Mouse (Mus musculus) hindbrain, embryonic 14.5 days (tissue): Measurements from ENCODE around the gene Rtn4. TPM values are rescaled to one million over a fixed set of nuclear protein-coding genes. Genes with fewer than 3 reads are reported as not detected.

Source experiments
- ATAC-seq: fragments of 200-750 bp; cut with Nextera tagmentation; 2 replicates; pipeline ENCODE4 v1.8.0; 2017; ENCODE audit warnings: moderate number of reproducible peaks, mild to moderate bottlenecking, moderate TSS enrichment, moderate library complexity; ENCODE audit not compliant: low FRiP score
- DNase-seq: peaks from one replicate; pipeline ENCODE4 v3.0.0-alpha.2; 2015; ENCODE audit warnings: low spot score
- H3K27ac ChIP-seq: fragments of 300-500 bp; sonication (generic); 2 replicates; pipeline ENCODE4 v1.5.1; 2014; ENCODE audit warnings: mild to moderate bottlenecking, moderate library complexity
- H3K27me3 ChIP-seq: fragments of 300-500 bp; sonication (generic); 2 replicates; pipeline ENCODE4 v1.6.1; 2014; ENCODE audit warnings: mild to moderate bottlenecking, low read length, mixed read lengths; ENCODE audit not compliant: control insufficient read depth, insufficient read depth
- H3K36me3 ChIP-seq: fragments of 300-500 bp; sonication (generic); replicated peaks from 2 replicates; pipeline ENCODE4 v1.6.1; 2014; ENCODE audit not compliant: control insufficient read depth, insufficient read depth
- H3K4me1 ChIP-seq: fragments of 300-500 bp; sonication (generic); replicated peaks from 2 replicates; pipeline ENCODE4 v1.6.1; 2014; ENCODE audit warnings: antibody characterized with exemption, low read length, mixed read lengths; ENCODE audit not compliant: control insufficient read depth, insufficient read depth
- H3K4me2 ChIP-seq: fragments of 300-500 bp; sonication (generic); replicated peaks from 2 replicates; pipeline ENCODE4 v1.6.1; 2014; ENCODE audit warnings: mild to moderate bottlenecking, moderate library complexity
- H3K4me3 ChIP-seq: fragments of 300-500 bp; sonication (generic); replicated peaks from 2 replicates; pipeline ENCODE4 v1.5.1; 2014; ENCODE audit warnings: mild to moderate bottlenecking, low read length
- H3K9ac ChIP-seq: fragments of 300-500 bp; sonication (generic); 2 replicates; pipeline ENCODE4 v1.6.1; 2014
- H3K9me3 ChIP-seq: fragments of 300-500 bp; sonication (generic); 2 replicates; pipeline ENCODE4 v1.6.1; 2016; ENCODE audit warnings: low read length; ENCODE audit not compliant: control insufficient read depth
- WGBS: fragments of 180-500 bp; shearing (Covaris S2); extraction: QIAGEN DNeasy Blood & Tissue Kit; methylation state at CpG from one replicate; pipeline ENCODE4 v1.1.7; 2014; 5-methylcytosine and 5-hydroxymethylcytosine counted together
- polyA plus RNA-seq: library from polyadenylated mRNA; unstranded; fragments of >200 nt; fragmentation: Nextera tagmentation; extraction: Ambion mirVana; gene quantifications from 2 replicates; pipeline ENCODE4 v1.2.1, GENCODE M21; 2014

The Rtn4 gene
- polyA plus RNA-seq, 1 experiment from 2014 or later: 112 TPM

- Histone ChIP-seq H3K27ac (no peak overlapping the region), H3K9me3 (no peaks in the 10 kb centered on the region), H3K27me3 (no peaks in the 10 kb centered on the region), H3K9ac (no peak overlapping the region), H3K4me3 (no peak overlapping the region), H3K36me3 (0 out of 2 replicates have a peak, but pooled peaks cover 9% of the 10 kb centered on the region), H3K4me2 (no peak overlapping the region), H3K4me1 (peaks cover 12% of the 10 kb centered on the region)
- ATAC-seq (no peak), DNase-seq (no peak)
- 87% methylated on average over 6 of the region's 6 CpGs for WGBS
These were observed 94.0 kb downstream of the Rtn4 start for GRCm38 (mm10) chr11:29786583-29787219.

GRCm38 (mm10) chr11:29787473-29787872, 94.7 kb downstream of the Rtn4 start:
- Histone ChIP-seq H3K4me3 (no peak overlapping the region), H3K27ac (no peak overlapping the region), H3K27me3 (no peaks in the 10 kb centered on the region), H3K9me3 (no peaks in the 10 kb centered on the region), H3K36me3 (0 out of 2 replicates have a peak, but pooled peaks cover 9% of the 10 kb centered on the region), H3K9ac (no peak overlapping the region), H3K4me2 (no peak overlapping the region), H3K4me1 (peaks cover 12% of the 10 kb centered on the region)
- 28% methylated on average over 5 of the region's 5 CpGs for WGBS
- ATAC-seq: no peak
- DNase-seq: no peak

- 0 out of 2 replicates have a peak, but pooled peaks cover 4% of the 10 kb centered on the region for H3K36me3 ChIP-seq
- ATAC-seq: peak; percentile 15; the same call in 1 of the 2 replicates
- no peak overlapping the region for H3K4me2 ChIP-seq
These were observed 95.8 kb downstream of the Rtn4 start for GRCm38 (mm10) chr11:29788499-29788898.

GRCm38 (mm10) chr11:29788921-29789638, 96.3 kb downstream of the Rtn4 start:
- DNase-seq (peak; percentile 63), ATAC-seq (peak; percentile 94)
- no peaks in the 10 kb centered on the region for H3K27me3 ChIP-seq
- 67% methylated on average over 6 of the region's 6 CpGs for WGBS
- H3K9ac ChIP-seq: no peak overlapping the region
- H3K4me2 ChIP-seq: no peak overlapping the region
- H3K36me3 ChIP-seq: 0 out of 2 replicates have a peak, but pooled peaks cover 3% of the 10 kb centered on the region
- no peak overlapping the region for H3K4me3 ChIP-seq
- H3K4me1 ChIP-seq: peaks cover 12% of the 10 kb centered on the region
- no peak overlapping the region for H3K27ac ChIP-seq
- H3K9me3 ChIP-seq: no peaks in the 10 kb centered on the region

More at GRCm38 (mm10) chr11:29788499-29788898, 95.8 kb downstream of the Rtn4 start:
- WGBS: 33% methylated on average over 1 of the region's 1 CpGs
- Histone ChIP-seq H3K4me1 (peaks cover 12% of the 10 kb centered on the region), H3K27ac (no peak overlapping the region), H3K27me3 (no peaks in the 10 kb centered on the region), H3K9me3 (no peaks in the 10 kb centered on the region), H3K4me3 (no peak overlapping the region), H3K9ac (no peak overlapping the region)
- DNase-seq: no peak

GRCm38 (mm10) chr11:29790796-29791195, 98.0 kb downstream of the Rtn4 start:
- DNase-seq (no peak), ATAC-seq (no peak)
- no peak overlapping the region for H3K4me2 ChIP-seq
- H3K27ac ChIP-seq: no peak overlapping the region
- H3K9me3 ChIP-seq: no peaks in the 10 kb centered on the region
- 0 out of 2 replicates have a peak, but pooled peaks cover 3% of the 10 kb centered on the region for H3K36me3 ChIP-seq
- 88% methylated on average over 2 of the region's 2 CpGs for WGBS
- no peak overlapping the region for H3K9ac ChIP-seq
- H3K27me3 ChIP-seq: no peaks in the 10 kb centered on the region
- no peak overlapping the region for H3K4me3 ChIP-seq
- H3K4me1 ChIP-seq: peaks cover 12% of the 10 kb centered on the region

Other genes starting within 250 kb of the Rtn4 start
- gene Prorsd1, start 177.9 kb upstream of the Rtn4 start, polyA plus RNA-seq: 11.5 and 15.4 TPM in 2 replicates
- 30.3 and 35.2 TPM in 2 replicates for gene Mtif2, start 166.5 kb upstream of the Rtn4 start, polyA plus RNA-seq
- gene Clhc1, start 145.0 kb upstream of the Rtn4 start, polyA plus RNA-seq: 0.27 and 0.33 TPM in 2 replicates
- gene Rps27a, start 144.8 kb upstream of the Rtn4 start, polyA plus RNA-seq: 615 and 722 TPM in 2 replicates
- gene 4931440F15Rik, start 132.7 kb downstream of the Rtn4 start, polyA plus RNA-seq: 0.67 and 0.72 TPM in 2 replicates